Mouse (Mus musculus): ENCODE measurements at regions not wholly inside any gene's neighbourhood (a gene's known extent, or its start where the extent isn't known, plus 50 kb on each side); places are given as distances from the start of the nearest gene placed in this dataset.

DNA sequence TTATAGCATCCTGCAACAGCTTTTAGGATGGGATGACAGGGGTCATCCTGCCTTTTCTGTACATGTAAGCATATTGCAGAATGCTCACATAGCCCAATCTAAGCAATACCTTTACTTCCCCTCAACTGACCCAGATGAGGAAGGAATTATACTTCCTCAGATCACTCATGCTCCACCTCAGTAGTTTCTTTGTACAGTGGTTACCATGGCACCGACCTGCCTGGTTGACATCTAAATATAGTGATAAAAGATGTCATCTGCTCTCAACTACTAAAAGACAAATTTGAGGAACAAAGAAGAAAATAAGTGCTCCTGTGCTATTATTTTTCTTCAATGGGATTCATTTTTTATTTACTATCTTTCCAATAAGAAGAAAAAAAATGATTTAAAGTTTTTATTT is 994.6 kb upstream of the Gm37988 start:
- Histone ChIP-seq H3K9me3 (replicated peaks) (no peaks in the 10 kb centered on the region), H3K9ac (no peak overlapping the region), H3K4me3 (no peak overlapping the region), H3K4me1 (no peaks in the 10 kb centered on the region), H3K36me3 (no peaks in the 10 kb centered on the region), H3K27ac (no peak overlapping the region), H3K4me2 (replicated peaks) (no peak overlapping the region), H3K27me3 (no peaks in the 10 kb centered on the region)
- 83% methylated on average over 1 of the region's 1 CpGs for WGBS
- ATAC-seq (ENCODE audit: low FRiP score) = no peak

- Histone ChIP-seq H3K36me3 (no peaks in the 10 kb centered on the region), H3K9ac (no peak overlapping the region), H3K4me3 (no peak overlapping the region), H3K9me3 (replicated peaks) (no peaks in the 10 kb centered on the region), H3K27me3 (no peaks in the 10 kb centered on the region), H3K4me2 (replicated peaks) (no peak overlapping the region), H3K27ac (no peak overlapping the region), H3K4me1 (no peaks in the 10 kb centered on the region; the same call in 1 of the 2 replicates)
- WGBS = 19% methylated on average over 3 of the region's 3 CpGs
- ATAC-seq (ENCODE audit: low FRiP score) = 0 out of 2 replicates have a peak, but pooled peaks have one; percentile 26
These were observed 965.7 kb upstream of the Gm37988 start for GRCm38 (mm10) chr1:3842021-3842420.

Data from hindbrain, embryonic 12.5 days (tissue).